Mouse (Mus musculus): Measurements from ENCODE around the gene Alkbh2.

DNA sequence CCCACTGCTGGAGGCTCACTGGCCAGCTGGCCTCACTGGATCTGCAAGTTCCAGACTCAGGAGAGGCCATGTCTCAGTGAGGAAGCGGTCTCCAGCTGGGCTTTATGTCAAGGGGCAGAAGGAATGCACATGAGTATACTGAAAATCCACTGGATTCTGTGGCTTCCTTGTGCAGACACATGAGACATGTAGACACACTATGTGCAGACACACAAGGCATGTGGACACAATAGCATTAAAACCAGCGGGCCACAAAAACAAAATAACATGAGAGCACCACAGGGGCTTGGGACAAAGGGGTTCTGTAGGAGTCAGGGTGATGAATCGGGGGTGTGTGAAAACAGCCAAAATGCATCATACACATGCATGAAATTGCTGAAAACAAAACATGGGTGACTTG lies 2.0 kb downstream of the Alkbh2 start:
- TF ChIP-seq CEBPB (IDR thresholded peaks at IDR 0.05; ENCODE audit: insufficient read depth, poor library complexity, severe bottlenecking) (no peak), MAX (IDR thresholded peaks at IDR 0.05; ENCODE audit: low read depth) (no peak)

Measured in myocyte (in vitro differentiated cells).